Mouse (Mus musculus): ENCODE measurements at regions not wholly inside any gene's neighbourhood (a gene's known extent, or its start where the extent isn't known, plus 50 kb on each side); places are given as distances from the start of the nearest gene placed in this dataset.
"Not testable (repeated sequence)": the region's sequence is repeated elsewhere in the genome, so short reads cannot be mapped to it uniquely, and the experiment has no call there.

DNA sequence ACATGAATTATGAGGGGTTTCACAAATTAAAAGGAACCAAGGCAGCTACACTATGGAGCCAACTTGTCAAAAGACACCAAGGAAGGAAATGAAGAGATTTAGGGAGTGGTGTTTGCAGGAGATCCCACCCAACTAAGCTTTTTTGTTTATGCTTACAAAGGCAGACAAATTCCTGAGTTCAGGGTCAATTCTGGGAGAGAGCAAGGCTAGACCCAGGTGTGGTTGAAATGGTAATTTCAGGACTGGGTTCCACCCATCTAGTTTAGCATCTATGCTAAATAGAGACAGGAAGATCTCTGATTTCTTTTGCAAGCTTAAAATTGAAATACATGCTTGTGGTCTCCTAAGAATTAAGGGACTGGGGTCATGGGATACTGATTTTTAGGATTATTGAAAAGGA lies 286.0 kb upstream of the Pcdh17 start:
- ChIA-PET CTCF (no interaction called here), POLR2A (no interaction called here)

DNA sequence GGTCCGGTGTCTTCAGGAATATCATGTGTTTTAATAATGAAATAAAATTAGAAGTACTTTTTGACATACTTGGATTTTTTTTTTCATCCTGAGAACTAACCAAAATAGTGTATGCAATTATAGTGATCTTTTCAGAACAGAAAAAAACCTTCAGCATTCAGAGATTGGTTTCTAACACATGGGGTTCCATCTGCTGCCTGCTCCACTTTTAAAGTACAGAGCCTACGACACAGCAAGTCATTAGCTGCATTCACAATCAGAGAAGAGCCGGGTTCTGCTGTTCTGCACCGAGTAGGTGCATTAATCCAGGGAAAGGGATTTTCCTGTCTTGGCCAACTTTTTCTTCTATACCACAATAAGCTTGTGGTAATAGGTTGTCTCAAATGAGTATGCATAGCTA lies 267.9 kb upstream of the Pcdh17 start:
- ChIA-PET CTCF (no interaction called here), POLR2A (no interaction called here)

DNA sequence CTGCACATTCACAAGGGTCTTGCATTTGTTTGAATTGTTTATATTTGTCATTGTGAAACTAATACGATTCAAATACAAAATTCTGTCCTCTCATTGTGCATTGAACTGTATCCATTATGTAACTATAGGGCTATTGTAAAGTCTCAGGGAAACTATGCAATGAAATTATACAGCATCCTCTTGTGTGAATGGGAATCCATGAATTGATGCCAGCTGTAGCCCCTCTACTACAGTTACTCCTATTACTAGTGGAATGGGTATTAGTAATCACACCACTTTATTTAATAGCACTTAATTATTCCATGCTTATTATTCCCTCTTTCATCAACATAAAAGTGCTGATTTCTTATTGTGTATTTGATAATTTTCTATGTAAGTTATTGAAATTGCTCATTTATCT lies 232.4 kb upstream of the Pcdh17 start:
- ChIA-PET POLR2A (no interaction called here), CTCF (no interaction called here)

DNA sequence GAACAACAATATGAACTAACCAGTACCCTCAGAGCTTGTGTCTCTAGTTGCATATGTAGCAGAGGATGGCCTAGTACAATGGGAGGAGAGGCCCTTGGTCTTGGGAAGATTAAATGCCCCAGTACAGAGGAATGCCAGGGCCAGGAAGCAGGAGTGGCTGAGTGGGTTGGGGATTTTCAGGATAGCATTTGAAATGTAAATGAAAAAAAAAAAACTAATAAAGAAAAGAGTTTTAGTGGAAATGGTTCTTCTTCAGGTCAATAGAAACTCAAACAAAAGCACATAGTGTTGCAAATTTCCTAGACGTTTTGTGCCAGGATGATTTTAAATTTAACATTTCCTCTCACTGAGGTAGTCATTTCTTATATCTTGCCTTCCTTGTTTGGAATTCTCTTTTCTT lies 220.4 kb upstream of the Pcdh17 start:
- ChIA-PET POLR2A (no interaction called here), CTCF (no interaction called here)

DNA sequence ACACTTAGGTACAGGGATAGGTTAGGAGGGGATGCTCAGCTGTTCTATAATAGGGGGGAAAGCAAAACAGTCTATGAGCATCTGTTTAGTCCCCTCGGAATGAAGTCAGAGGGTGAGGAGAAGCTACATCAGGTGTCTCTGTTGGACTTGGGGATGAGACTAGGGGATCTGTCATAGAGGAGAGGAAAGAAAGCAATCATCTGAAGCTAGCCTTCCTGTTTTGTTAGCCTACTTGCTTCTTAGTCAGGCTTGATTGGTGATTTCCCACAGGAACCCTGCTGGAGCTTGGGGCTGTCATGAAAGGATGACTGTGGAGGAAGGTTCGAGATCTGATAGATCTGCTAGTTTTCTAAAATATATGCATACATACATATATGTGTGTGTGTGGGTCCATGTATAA lies 219.4 kb upstream of the Pcdh17 start:
- POLR2A ChIA-PET: no interaction called here
- CTCF ChIA-PET: no interaction called here

DNA sequence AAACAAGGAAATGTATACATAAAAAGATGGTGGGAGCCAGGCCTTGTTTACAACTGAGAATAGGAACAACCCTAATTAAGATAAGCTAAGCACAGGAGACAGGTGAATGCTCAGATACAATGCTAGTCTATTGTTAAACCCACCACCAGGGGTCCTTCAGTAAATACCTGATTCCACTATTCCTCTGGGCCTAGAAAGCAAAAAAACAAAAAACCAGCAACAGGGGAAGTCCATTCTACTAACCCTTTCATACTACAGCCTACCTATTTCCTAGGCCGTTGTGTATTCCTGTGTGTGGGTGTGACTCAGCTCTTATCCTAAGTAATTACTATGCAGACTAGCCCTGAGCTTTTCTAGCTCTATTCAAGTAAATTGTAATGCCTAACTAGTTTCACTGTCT lies 195.4 kb upstream of the Pcdh17 start:
- POLR2A ChIA-PET: interaction anchor here in 1 of 4 experiments (1.2 kb wide), 1 partner anchor 12 kb away, joined by 4 read pairs; no protein-coding TSS in a partner anchor
- CTCF ChIA-PET: not testable (repeated sequence)

DNA sequence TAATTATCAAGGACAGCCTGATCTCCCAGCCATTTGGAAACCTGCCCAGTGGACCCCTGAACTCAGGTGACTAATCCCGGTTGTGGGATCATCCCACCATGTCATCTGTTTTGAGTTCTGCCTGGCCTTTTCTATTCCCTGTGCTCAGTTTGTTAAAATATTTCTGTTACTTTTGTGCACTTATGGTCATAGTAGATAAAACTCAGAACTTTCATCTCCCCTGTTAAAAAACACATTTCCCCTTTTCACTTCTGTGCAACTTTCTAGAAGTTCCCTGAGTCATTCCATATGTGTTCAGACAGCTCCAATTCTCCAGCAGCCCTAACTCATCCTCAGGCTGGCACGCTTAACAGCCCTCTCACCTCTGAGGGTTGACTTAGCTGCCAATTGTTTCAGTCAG lies 190.8 kb upstream of the Pcdh17 start:
- ChIA-PET POLR2A (no interaction called here), CTCF (no interaction called here)

DNA sequence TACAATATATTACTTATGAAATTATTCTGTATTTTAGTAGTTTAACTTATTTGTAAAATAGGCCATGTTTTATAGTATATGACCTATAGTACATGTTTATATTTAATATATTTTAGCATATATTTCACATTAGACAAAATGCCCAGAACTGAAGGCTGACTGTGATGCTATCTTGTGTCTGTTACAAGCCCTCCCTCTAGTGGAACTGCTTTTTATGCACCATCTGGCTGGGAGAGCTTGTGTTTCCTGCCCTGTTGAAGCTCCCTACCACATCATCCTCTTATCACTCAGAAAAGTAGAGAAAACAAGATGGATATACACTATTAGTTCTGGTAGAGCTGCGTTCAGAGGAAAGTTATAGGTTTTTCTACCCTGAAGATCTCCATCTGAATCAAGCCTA lies 185.7 kb upstream of the Pcdh17 start:
- CTCF ChIA-PET: no interaction called here
- POLR2A ChIA-PET: no interaction called here

DNA sequence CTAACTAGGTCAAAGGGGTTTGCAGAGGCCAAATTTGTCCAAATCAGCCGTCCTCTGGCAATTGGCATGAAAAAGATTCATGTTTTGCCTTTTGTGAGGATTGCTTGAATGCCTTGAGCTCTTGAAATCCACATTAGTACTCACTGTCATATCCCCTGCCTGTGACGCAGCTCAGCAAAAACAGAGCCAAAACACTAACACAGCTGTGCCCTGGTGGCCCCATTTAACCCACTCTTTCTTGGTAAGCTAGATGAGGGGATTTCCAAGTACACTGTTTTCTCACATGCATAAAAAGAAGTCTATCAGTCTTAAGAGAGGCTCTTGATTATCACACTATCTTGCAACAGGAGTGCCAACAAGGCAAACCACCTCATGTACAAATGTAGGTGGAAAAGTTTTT lies 184.7 kb upstream of the Pcdh17 start:
- CTCF ChIA-PET: no interaction called here
- POLR2A ChIA-PET: no interaction called here

DNA sequence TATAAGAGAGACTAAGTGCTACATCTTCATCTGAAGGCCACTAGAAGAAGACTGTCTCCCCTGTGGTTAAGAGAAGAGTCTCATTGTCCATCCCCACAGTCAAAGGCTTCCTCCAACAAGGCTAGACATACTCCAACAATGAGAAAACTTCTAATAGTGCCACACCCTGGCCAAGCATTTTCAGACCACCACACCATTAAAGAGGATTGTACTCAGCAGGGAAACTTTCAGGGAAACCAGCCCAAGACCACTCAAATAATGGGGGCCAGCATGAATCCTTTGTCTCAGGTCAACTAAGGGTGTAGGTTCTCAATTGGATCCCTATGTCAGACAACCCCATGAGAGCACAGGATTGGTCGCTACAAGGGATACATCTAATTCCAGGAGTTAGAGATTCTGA lies 179.4 kb upstream of the Pcdh17 start:
- ChIA-PET CTCF (no interaction called here), POLR2A (no interaction called here)

DNA sequence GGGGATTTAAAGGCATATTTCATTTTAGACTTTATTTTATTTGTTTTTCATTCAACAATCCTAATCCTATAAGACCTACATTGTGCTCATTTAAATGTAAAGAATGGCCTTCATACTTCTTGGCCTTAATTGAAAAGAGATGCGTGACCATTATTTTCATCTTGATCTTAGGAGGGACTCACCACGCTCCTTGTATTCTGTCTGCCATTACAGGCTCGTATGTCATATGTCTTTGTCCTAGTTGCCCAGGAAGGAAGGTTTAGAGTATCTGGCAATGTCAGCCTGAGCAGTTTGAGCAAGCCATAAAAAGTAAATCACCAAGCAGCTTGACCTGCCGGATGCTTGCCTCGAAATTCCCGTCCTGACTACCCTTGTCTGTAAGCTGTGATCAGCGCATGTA lies 177.1 kb upstream of the Pcdh17 start:
- ChIA-PET POLR2A (no interaction called here), CTCF (no interaction called here)

DNA sequence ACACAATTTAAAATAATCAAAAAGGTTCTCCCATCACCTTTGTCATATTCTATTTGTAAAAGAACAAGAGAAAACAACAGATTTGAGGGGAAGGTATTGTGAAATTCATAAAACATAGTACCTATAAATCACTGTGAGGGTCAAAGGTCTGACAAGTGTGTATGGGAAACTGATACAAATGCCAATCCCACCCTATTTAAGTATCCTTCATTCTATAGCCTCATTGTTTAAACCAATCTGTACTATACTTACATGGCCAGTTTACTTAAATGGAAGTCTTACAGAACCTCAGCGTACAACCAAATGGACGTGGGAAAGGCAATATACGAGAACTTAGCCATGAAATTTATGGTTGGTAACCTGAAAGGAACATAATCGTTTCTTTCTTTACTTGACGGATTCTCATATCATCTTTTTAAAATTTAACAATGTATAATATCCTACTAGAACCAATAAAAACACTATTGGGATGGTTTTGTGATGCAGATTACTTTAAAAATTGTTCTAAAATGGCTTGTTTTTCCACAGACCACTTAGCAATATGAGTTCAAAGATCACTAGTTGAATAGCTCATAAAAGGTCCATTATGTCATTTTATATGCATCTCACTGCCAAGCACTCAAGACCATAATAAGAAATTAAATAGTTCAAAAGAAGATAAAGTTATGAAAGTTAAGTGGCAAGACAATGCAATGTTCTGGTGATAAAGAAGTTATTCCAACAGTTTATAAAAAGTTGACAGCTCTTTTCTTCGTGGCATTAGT lies 159.7 kb upstream of the Pcdh17 start:
- POLR2A ChIA-PET: no interaction called here

DNA sequence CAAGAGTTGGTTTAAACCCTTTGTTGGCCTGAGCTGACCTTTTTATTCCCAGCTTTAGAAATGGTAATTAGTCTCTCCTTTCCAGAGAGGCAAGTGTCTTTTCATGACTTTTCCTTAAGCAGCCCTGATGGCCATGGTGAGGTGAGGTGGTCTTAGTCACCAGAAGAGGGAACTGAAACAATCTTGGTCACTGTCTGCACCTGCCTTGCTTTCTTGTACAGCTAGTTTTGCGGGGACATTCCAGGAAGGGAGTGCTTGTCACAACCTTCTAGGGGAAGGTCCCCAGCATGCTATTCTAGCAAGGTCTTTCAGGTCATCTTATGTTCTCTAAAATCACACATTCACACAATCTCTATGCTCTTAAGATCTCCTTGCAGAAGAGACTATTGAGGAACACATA lies 122.6 kb upstream of the Pcdh17 start:
- ChIA-PET CTCF (interaction anchor here in 1 of 4 experiments (1.1 kb wide), 1 partner anchor 9 kb away, joined by 3 read pairs; no protein-coding TSS in a partner anchor), POLR2A (no interaction called here)

More for the DNA sequence above, 159.7 kb upstream of the Pcdh17 start:
- CTCF ChIA-PET: interaction anchor here in 1 of 4 experiments (0.5 kb wide), 1 partner anchor 1070 kb away, joined by 4 read pairs; no protein-coding TSS in a partner anchor

DNA sequence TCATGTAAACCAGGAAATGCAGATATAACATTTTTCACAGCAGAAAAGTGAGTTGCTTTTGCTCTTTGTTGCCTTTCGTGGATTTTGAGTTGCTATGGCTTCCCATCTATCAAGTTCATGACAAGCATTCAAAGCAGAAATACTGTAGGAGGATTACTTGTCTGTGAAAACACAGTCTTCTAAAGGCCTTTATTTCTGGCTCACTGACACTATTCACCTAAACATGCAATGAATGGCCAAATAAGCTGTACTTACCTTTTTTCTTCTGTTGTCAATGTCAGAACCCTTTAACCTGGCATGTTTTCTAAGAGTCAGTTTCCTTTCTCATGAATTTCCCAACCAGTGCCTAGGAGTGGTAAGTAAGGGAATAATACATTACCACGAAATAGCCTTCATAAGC lies 103.8 kb upstream of the Pcdh17 start:
- ChIA-PET POLR2A (no interaction called here), CTCF (no interaction called here)
